Mouse (Mus musculus) urinary bladder, postnatal 10 days (tissue): ENCODE measurements around the gene Ap3d1.

Source experiments
- DNase-seq: peaks from one replicate; pipeline ENCODE4 v3.0.0; 2022; ENCODE audit warnings: low spot score

Gene Ap3d1

GRCm38 (mm10) chr10:80757717-80758116 is 15.7 kb upstream of the Ap3d1 start:
- DNase-seq: no peak

- no peak for DNase-seq
Observed at GRCm38 (mm10) chr10:80756967-80757366, 14.9 kb upstream of the Ap3d1 start.

- DNase-seq: no peak
Observed at GRCm38 (mm10) chr10:80756509-80756908, 14.4 kb upstream of the Ap3d1 start.

- DNase-seq: no peak
Observed at GRCm38 (mm10) chr10:80756099-80756498, 14.0 kb upstream of the Ap3d1 start.

- DNase-seq: no peak
Observed at GRCm38 (mm10) chr10:80755291-80756015, 13.4 kb upstream of the Ap3d1 start.

GRCm38 (mm10) chr10:80754594-80755290 is 12.7 kb upstream of the Ap3d1 start, which contains the start of gene Dot1l:
Gene Dot1l, plus strand, starts transcription at chr10:80755206.
- DNase-seq: peak; percentile 92

- DNase-seq: no peak
Observed at GRCm38 (mm10) chr10:80752079-80752625, 10.1 kb upstream of the Ap3d1 start.

- no peak for DNase-seq
Observed at GRCm38 (mm10) chr10:80751188-80751832, 9.2 kb upstream of the Ap3d1 start.

- DNase-seq: no peak
Observed at GRCm38 (mm10) chr10:80748609-80749008, 6.5 kb upstream of the Ap3d1 start.

GRCm38 (mm10) chr10:80747410-80747809 is 5.3 kb upstream of the Ap3d1 start:
- DNase-seq: peak; percentile 41

GRCm38 (mm10) chr10:80744262-80744661 is 2.2 kb upstream of the Ap3d1 start:
- DNase-seq: no peak

GRCm38 (mm10) chr10:80741634-80742179 is 357 bp downstream of the Ap3d1 start:
- no peak for DNase-seq

- no peak for DNase-seq
Observed at GRCm38 (mm10) chr10:80741146-80741545, 918 bp downstream of the Ap3d1 start.

GRCm38 (mm10) chr10:80738657-80739056 is 3.4 kb downstream of the Ap3d1 start:
- no peak for DNase-seq

- no peak for DNase-seq
Observed at GRCm38 (mm10) chr10:80736731-80737130, 5.3 kb downstream of the Ap3d1 start.

GRCm38 (mm10) chr10:80732611-80733101 is 9.4 kb downstream of the Ap3d1 start:
- DNase-seq: no peak

GRCm38 (mm10) chr10:80727369-80728127 is 14.5 kb downstream of the Ap3d1 start:
- no peak for DNase-seq

- no peak for DNase-seq
Observed at GRCm38 (mm10) chr10:80717281-80717680, 24.8 kb downstream of the Ap3d1 start.

- no peak for DNase-seq
Observed at GRCm38 (mm10) chr10:80710834-80711233, 31.2 kb downstream of the Ap3d1 start.

GRCm38 (mm10) chr10:80705479-80705878 is 36.6 kb downstream of the Ap3d1 start:
- DNase-seq: no peak

- no peak for DNase-seq
Observed at GRCm38 (mm10) chr10:80705033-80705432, 37.0 kb downstream of the Ap3d1 start.
